Mouse (Mus musculus): ENCODE results near the gene Mrgpra6. TPM values are rescaled to one million over a fixed set of nuclear protein-coding genes. Genes with fewer than 3 reads are reported as not detected.
A peak's percentile ranks its signal among the peaks of the same experiment; 100 is the strongest.

The Mrgpra6 gene
- total RNA-seq (2017): not detected in 2 replicates

DNA sequence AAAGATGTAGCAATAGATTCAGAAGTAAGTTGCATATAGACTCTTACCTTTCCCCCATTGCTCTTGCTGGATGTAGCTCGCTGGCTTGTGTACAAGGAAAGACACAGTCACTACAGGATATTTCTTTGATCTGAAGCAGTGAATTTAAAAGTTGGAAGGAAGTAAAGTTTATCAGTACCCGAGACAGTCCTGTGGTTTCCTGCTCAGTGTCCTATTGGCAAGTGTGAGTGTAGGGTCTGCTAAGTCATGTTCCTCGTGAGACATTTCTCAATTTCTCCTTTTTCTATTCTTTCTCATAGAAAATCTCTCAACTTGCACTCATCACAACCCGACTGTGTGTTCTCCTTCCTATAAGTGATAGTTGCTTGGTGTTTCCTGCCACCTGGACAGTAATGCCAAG lies at the start of gene Mrgpra6:
Gene Mrgpra6, minus strand, starts transcription at position 91 of the 400 bp plus-strand sequence.
- peak; percentile 91 to 97 for ATAC-seq (replicated peaks in 1 of 2; ENCODE audit: insufficient read depth in 1 of 2, low FRiP score in 2 of 2, low TSS enrichment in 1 of 2, low read depth in 1 of 2, poor library complexity in 2 of 2, severe bottlenecking in 2 of 2)

DNA sequence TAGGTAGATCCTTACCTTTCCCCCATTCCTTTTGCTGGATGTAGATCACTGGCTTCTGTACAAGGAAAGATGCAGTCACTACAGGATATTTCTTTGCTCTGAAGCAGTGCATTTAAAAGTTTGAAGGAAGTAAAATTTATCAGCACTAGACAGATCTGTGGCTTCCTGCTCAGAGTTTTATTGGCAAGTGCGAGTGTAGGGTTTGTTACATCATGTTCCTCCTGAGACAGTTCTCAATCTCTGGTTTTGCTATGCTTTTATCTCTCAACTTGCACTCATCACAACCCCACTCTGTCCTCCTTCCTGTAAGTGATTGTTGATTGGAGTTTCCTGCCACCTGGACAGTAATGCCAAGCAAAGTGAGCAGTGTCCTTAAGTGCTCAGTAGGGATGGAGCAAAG lies 48.0 kb upstream of the Mrgpra6 start, which contains the start of gene Mrgpra9:
Gene Mrgpra9, minus strand, starts transcription at position 79 of the 400 bp plus-strand sequence.
- peak; percentile 25 to 49; a peak in 1 of 4 replicates for ATAC-seq (replicated peaks in 1 of 2; ENCODE audit: insufficient read depth in 1 of 2, low FRiP score in 2 of 2, low TSS enrichment in 1 of 2, low read depth in 1 of 2, poor library complexity in 2 of 2, severe bottlenecking in 2 of 2)

DNA sequence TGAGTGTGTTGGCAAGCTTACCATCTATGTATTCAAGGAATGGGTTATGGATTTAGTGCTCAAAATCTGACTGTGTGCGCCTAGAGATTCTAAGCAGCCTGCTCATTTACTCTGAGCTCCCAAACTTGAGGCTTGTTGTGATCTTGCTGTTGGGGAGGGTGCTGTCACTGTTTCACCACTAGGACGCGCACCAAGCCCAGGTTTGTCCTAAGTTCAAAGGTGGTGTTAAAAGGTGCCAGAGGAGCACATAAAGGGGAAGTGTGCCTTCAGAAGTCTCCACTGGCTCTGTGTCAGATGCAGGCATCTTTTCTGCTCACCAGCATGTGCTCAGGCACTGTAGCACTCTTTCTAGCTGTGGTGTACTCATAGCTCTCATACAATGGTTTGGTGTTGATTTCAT lies 39.9 kb upstream of the Mrgpra6 start:
- ATAC-seq (replicated peaks in 1 of 2; ENCODE audit: insufficient read depth in 1 of 2, low FRiP score in 2 of 2, low TSS enrichment in 1 of 2, low read depth in 1 of 2, poor library complexity in 2 of 2, severe bottlenecking in 2 of 2): peak; percentile 81 to 88; a peak in 3 of 4 replicates

DNA sequence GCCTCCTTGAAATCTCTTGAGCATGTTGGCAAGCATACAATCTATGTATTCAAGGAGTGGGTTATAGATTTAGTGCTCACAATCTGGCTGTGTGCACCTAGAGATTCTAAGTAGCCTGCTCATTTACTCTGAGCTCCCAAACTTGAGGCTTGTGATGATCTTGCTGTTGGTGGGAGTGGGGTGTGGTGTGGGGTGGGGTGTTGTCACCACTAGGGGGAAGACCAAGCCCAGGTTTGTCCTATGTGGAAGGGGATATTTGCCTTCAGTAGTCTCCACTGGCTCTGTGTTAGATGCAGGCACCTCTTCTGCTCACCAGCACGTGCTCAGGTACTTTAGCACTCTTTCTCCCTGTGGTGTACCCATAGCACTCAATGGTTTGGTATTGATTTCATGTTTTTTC lies 9.4 kb downstream of the Mrgpra6 start:
- ATAC-seq (replicated peaks in 1 of 2; ENCODE audit: insufficient read depth in 1 of 2, low FRiP score in 2 of 2, low TSS enrichment in 1 of 2, low read depth in 1 of 2, poor library complexity in 2 of 2, severe bottlenecking in 2 of 2): peak in 1 of 2 experiments; percentile 69; a peak in 3 of 4 replicates

DNA sequence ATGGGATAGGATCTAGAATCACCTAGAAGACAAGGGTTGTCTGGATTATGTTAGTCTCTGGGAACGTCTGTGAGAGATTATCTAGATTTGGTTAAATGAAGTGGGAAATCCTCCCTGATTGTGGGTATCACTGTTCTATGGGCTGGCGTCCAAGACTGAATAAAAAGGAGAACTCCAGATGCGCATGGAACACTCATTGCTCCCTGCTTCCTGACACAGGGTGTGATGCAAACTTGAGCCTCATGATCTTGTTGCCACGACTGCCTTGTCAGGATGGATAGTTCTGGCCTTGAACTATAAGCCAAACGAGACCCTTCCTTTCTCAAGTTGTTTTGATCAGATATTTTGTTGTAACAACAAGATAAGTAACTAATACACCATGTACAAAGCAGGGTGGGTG lies 33.9 kb downstream of the Mrgpra6 start:
- ATAC-seq (replicated peaks in 1 of 2; ENCODE audit: insufficient read depth in 1 of 2, low FRiP score in 2 of 2, low TSS enrichment in 1 of 2, low read depth in 1 of 2, poor library complexity in 2 of 2, severe bottlenecking in 2 of 2): 0 out of 4 replicates have a peak, but pooled peaks have one; percentile 22 to 51

DNA sequence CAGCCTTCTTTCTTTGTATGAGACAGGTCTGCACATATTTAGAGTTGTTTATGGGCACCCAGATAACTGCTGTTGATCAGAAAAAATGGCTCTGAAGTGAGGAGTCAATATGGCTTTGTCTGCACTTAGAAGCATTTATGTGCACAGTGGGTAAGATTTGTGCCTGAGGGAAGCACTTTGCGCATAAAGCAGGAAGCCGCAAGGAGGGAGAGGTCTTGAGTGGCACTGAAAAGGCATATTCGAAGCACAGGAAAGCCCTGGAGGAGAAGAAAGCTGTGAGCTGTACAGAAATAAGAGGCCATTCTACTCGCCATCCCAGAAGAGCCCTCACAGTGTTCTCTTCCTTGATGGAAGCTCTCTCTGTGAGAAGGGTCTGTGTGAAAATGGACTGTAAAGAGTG lies 39.7 kb downstream of the Mrgpra6 start:
- ATAC-seq (replicated peaks in 1 of 2; ENCODE audit: insufficient read depth in 1 of 2, low FRiP score in 2 of 2, low TSS enrichment in 1 of 2, low read depth in 1 of 2, poor library complexity in 2 of 2, severe bottlenecking in 2 of 2): no peak

DNA sequence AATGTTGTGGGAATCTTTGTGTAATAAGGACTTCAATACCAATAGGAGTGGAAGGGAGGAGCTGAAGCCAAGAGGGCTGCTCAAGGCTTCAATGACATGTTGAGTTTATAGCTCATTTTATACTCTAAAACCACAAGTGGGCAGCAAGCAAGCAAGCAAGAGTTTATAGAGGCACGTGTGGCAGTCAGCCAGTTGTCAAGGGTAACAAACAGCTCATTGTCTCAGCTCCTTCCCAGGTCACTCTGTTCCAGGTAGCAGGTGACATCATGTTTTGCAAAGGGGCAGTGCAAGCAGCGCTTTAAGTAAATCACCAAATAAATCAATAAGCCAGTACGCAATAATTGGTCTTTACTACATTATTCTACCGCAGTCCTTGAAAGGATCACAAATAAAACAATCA lies 41.5 kb downstream of the Mrgpra6 start:
- no peak for ATAC-seq (replicated peaks in 1 of 2; ENCODE audit: insufficient read depth in 1 of 2, low FRiP score in 2 of 2, low TSS enrichment in 1 of 2, low read depth in 1 of 2, poor library complexity in 2 of 2, severe bottlenecking in 2 of 2)

DNA sequence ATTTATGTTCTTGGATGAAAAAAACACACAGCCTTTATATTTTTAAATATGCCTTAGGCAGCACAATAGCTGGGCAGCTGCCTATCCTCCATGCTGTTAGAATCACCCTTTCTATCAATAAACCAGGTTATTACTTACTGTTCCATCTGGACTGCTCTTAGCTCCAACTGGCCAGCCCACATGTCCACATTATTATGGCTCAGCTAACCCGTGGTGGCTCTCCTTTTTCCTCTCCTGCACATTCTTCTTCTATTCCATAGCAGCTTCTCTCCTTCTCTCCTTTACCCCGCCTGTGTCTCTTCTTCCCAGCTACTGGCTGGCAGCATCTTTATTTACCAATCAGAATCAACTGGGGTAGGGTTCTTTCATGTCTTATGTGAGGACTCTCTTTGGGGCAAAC lies 46.3 kb downstream of the Mrgpra6 start:
- ATAC-seq (replicated peaks in 1 of 2; ENCODE audit: insufficient read depth in 1 of 2, low FRiP score in 2 of 2, low TSS enrichment in 1 of 2, low read depth in 1 of 2, poor library complexity in 2 of 2, severe bottlenecking in 2 of 2): no peak

DNA sequence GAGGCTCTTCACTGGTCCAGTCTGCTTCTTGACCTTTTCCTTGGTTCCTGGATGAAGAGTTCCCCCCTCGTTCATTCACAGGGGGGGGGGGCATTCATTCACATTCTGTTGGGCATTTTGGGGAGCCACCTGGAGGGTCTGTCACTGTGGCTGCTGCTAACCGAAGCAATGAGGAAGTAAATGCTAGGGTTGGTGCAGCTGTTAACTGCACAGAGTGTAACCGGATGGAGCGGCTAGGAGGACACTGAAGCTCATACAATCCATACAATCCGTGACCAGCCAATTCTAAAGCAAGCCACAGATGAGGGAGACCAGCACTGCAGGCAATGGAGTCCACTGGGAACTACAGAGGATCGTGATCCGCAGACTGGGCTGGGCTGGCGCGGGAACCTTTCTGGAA lies 47.0 kb downstream of the Mrgpra6 start:
- peak; percentile 89 to 97 for ATAC-seq (replicated peaks in 1 of 2; ENCODE audit: insufficient read depth in 1 of 2, low FRiP score in 2 of 2, low TSS enrichment in 1 of 2, low read depth in 1 of 2, poor library complexity in 2 of 2, severe bottlenecking in 2 of 2)

DNA sequence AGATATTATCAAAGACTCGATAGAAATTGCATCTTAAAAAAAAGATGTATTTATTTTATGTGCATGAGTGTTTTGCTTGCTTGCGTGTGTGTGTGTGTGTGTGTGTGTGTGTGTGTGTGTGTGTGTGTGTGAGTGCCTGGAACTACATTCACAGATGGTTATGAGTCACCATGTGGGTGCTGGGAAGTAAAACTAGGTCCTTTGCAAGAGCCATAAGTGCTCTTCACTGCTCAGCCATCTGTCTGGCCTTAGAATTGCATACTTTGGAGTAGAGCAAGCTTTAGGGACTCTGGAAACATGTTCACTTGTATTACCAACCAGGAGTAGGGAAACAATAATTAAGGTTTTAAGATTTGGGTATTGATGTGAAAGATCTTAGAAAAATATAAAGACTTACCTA lies 48.9 kb downstream of the Mrgpra6 start:
- no peak for ATAC-seq (replicated peaks in 1 of 2; ENCODE audit: insufficient read depth in 1 of 2, low FRiP score in 2 of 2, low TSS enrichment in 1 of 2, low read depth in 1 of 2, poor library complexity in 2 of 2, severe bottlenecking in 2 of 2)

DNA sequence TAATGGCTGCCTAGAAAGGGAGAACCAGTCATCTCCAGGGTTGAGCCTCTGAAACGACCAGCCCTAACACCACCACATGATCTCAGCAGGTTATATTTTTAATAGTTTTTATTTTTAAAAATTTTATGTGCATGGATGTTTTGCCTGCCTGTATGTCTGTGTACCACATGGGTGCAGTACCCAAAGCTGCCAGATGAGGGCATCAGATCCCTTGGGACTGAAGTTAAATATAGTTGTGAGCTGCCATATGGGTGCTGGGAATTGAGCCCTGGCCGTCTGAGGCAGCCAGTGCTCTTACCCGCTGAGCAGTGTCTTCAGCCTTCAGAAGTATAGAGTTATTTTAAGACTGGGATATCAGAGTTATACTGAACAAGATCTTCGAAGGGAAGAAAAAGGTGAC lies 49.3 kb downstream of the Mrgpra6 start:
- no peak for ATAC-seq (replicated peaks in 1 of 2; ENCODE audit: insufficient read depth in 1 of 2, low FRiP score in 2 of 2, low TSS enrichment in 1 of 2, low read depth in 1 of 2, poor library complexity in 2 of 2, severe bottlenecking in 2 of 2)

DNA sequence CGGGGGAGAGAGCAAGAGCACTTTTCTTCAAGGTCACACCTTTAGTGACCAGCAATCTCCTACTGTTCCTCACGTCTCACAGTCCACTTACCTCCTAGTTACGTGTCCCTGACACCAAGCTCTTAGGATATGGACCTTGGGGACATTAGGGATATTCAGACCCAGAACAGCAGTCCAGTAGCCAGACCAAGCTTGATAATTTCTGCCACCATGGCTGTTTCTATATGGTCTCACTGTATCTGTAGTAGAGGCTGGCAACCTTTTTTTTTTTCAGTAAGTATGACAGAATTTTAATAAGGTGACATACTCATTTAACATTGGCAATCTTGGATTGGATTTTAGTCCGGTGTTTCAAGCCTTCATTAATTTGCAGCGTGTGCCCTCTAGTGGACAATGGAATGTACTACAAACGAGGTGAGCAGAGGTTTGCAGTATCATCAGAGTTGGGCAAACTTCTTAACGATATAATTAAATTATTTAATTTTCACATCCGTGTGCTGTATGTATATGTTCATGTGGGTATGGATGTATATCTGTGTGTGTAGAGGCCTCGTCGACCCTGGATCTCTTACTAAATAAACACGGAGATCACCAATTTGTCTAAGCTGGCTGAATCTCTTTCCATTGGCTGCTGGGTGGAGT lies 54.2 kb downstream of the Mrgpra6 start:
- ATAC-seq (replicated peaks in 1 of 2; ENCODE audit: insufficient read depth in 1 of 2, low FRiP score in 2 of 2, low TSS enrichment in 1 of 2, low read depth in 1 of 2, poor library complexity in 2 of 2, severe bottlenecking in 2 of 2): peak in 1 of 2 experiments; percentile 44; a peak in 1 of 4 replicates

DNA sequence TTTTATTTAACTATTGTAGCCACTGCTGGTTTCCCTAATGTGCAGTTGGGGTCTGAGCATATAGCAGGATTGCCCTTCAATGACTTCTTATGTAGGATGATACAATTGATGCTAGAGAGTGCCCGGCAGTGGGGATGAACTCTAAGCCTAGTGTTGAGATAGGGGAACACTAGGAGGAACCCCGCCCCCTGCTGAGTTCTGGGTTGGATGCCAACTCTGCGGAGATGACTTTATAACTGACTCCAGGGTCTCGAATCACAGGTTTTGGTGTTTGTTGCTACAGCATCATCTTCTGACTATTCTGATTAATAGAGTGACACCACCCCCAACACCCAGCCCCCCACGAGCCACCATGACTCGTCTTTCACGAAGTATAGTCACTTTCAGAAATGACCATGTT lies 56.4 kb downstream of the Mrgpra6 start:
- no peak for ATAC-seq (replicated peaks in 1 of 2; ENCODE audit: insufficient read depth in 1 of 2, low FRiP score in 2 of 2, low TSS enrichment in 1 of 2, low read depth in 1 of 2, poor library complexity in 2 of 2, severe bottlenecking in 2 of 2)

DNA sequence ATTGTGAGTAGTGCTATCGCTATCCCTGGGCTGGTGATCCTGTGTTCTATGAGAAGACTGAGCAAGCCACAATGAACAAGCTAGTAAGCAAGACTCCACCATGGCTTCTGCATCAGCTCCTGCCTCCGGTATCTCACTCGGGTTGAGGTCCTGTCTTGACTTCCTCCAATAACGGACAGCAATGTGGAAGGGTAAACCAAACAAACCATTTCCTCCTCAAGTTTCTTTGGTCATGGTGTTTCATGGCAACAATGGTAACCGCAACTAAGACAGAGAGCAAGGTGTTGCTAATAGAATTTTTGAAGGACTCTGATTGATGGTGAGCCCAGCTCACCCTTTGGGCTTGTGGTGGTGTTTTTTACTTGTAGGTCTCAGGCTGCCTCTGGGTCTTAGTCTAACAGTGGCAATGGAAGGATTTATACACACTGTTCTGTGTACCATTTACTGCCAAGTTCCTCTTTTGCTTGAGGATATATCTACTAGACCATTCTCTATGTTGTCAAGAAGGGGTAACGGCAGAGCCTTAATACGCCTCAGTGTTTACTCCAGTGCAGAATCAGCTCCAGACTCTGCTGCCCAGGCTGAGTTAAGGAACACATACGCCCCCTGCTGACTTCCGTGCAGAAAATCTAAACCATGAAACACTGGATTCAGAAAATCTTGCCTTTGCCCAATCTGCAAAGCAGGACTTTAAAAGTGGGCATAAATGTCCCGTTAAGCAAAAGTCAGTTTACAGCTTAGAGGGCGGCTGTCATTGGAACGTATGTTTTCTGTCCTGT lies 58.5 kb downstream of the Mrgpra6 start:
- peak; percentile 92 to 95 for ATAC-seq (replicated peaks in 1 of 2; ENCODE audit: insufficient read depth in 1 of 2, low FRiP score in 2 of 2, low TSS enrichment in 1 of 2, low read depth in 1 of 2, poor library complexity in 2 of 2, severe bottlenecking in 2 of 2)

DNA sequence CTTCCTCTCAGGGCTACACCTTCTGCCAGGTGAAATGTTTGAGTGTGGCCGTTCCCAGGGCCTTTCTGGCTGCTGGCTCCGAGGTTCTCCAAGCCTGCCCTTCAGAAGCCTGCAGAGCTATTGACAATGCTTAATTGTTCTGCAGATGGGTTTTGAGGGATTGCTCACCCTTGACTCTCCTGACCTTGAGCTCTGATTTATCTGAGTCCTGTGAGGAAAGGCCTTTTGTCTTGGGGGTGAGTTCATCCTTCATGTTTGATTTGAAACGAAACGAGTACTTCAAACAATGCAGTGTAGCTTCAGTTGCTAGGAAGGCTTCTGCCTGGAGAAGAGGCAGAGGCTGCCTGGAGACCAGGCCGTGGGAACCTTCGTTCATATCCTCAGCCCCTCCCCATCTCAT lies 60.4 kb downstream of the Mrgpra6 start:
- ATAC-seq (replicated peaks in 1 of 2; ENCODE audit: insufficient read depth in 1 of 2, low FRiP score in 2 of 2, low TSS enrichment in 1 of 2, low read depth in 1 of 2, poor library complexity in 2 of 2, severe bottlenecking in 2 of 2): no peak

DNA sequence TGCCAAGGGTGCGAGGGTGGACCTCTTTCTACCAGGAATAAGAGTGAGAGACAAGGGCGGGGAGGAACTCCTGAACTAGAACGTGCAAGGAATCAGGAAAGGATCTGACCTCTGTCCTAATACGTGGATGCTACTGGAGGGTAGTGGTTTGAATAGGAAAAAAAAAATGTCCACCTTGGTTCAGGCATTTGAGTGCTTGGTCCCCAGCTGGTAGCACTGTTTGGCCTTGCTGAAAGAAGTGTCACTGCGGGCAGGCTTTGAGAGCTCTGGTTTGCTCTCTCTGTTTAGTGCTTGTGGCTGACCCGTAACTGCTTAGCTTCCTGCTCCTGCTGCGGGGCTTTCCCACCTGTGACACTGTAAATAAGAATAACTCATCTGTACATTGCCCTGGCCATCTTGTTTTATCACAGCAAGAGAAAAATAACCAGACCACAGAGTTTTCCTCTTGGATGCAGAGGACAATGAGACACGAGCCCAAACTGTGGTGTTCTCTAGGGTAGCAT lies 64.8 kb downstream of the Mrgpra6 start:
- no peak for ATAC-seq (replicated peaks in 1 of 2; ENCODE audit: insufficient read depth in 1 of 2, low FRiP score in 2 of 2, low TSS enrichment in 1 of 2, low read depth in 1 of 2, poor library complexity in 2 of 2, severe bottlenecking in 2 of 2)
